Mouse (Mus musculus) bone marrow, adult 2 months (tissue): ENCODE results near the gene Esrrb. TPM values are rescaled to one million over a fixed set of nuclear protein-coding genes. Genes with fewer than 3 reads are reported as not detected.
A peak's percentile ranks its signal among the peaks of the same experiment; 100 is the strongest.

Experiments
- H3K27ac ChIP-seq: fragments of 200-500 bp; 2 replicates; pipeline ENCODE4 v1.5.1; 2012; ENCODE audit warnings: low read depth, mild to moderate bottlenecking, control low read depth, inconsistent platforms, low read length; ENCODE audit not compliant: control insufficient read depth, poor library complexity, insufficient read depth
- H3K4me1 ChIP-seq: fragments of 200-500 bp; 2 replicates; pipeline ENCODE4 v1.6.1; 2011; ENCODE audit warnings: low read length; ENCODE audit not compliant: control insufficient read depth, insufficient read depth
- H3K4me3 ChIP-seq: fragments of 200-500 bp; replicated peaks from 2 replicates; pipeline ENCODE3; 2011; ENCODE audit warnings: mild to moderate bottlenecking, low read depth, low read length, control low read depth; ENCODE audit not compliant: control insufficient read depth
- CTCF ChIP-seq: fragments of 200-500 bp; IDR thresholded peaks from 2 replicates; pipeline ENCODE4 v1.5.1; 2011; ENCODE audit warnings: low read length, control low read depth; ENCODE audit not compliant: control insufficient read depth, insufficient read depth
- POLR2A ChIP-seq: fragments of 200-500 bp; IDR thresholded peaks from 2 replicates; pipeline ENCODE4 v1.6.1; 2011; ENCODE audit warnings: low read depth, mild to moderate bottlenecking, control low read depth, low read length, borderline replicate concordance; ENCODE audit not compliant: control insufficient read depth
- WGBS: fragments of 180-500 bp; shearing (Covaris S2); methylation state at CpG from one replicate; pipeline ENCODE4 v1.1.7; 2018; 5-methylcytosine and 5-hydroxymethylcytosine counted together
- polyA plus RNA-seq: library from polyadenylated mRNA; stranded (reverse); fragments of >200 nt; gene quantifications from 2 replicates; pipeline ENCODE4 v1.2.4, GENCODE M21; 2011; ENCODE audit warnings: low replicate concordance; ENCODE audit not compliant: missing spikeins, insufficient read depth, insufficient read length

Esrrb gene
- polyA plus RNA-seq = 12.8 TPM in 1 of 2 replicates, not detected in the other

DNA sequence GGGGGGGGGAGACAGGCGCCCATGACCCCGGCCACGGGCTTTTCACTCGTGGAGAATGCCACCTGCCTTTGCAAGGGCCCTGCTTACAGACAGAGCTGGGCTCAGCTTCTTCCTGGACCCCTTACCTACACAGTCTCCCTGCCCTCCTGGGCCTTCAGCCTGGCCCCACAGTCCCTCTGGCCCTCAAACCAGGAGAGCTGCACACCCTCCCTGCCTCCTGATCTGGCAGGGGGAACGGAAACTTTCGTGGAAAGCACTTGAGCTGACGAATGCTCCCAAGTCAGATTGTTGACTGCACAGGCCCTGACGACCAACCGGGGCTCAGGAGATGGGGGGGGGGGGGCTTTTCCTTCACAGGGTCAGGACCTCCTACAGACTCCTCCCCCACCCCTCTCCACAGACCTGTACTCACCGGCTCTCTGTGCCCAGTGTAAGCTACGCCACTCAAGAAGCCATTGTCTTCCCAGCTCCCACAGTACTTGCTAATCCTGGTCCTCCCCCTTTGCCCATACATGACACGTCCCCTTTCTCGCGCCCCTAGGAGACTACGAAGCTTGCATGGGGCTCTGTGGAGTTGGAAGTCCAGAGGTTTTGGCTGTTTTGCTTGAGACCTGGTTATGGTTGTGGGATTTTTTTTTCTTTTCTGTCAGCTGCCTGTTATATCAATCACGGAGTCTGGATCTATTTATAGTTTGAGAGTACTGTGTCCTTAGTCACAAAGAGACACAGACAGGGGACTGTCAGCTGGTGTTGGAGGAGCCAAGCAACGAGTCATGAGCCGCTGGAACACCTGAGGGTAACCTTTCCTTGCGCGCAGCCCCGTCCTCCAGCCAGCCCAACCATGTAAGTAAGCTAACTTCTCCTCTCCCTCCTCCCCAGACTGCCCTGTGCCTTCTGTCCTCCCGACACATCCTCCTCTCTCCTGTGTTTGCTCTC, at the start of gene Esrrb:
Esrrb (plus strand) TSS at position 422 of the 936 bp plus-strand sequence.
- H3K4me3 ChIP-seq = no peak within 1 kb of the TSS
- H3K4me1 ChIP-seq = no peaks in the 10 kb centered on the region
- 36% methylated on average over 22 of the region's 22 CpGs for WGBS
- no peak within 1 kb of the TSS for H3K27ac ChIP-seq
- TF ChIP-seq CTCF = no peak
- no peak for TF ChIP-seq POLR2A

DNA sequence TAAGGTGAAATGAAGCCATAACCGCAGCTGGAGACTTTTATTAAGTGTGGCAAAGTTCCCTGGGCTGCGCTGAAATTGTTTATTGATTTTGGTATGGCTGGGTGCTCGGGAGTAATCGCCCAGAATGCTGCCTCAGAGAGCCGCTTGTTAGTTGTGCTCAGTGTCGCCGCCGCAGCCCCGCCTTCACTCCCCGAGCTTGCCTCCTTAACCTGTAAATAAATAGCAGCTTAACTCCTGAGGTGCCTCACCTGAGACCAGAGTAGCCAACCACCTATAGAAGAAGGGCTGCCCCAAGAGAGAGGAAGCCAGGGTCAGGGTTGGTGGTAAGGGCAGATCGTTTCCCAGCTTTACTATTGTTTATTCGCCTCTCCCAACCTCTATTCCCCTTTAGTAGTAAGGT, 40.3 kb upstream of the Esrrb start:
- Histone ChIP-seq H3K27ac (no peak overlapping the region), H3K4me1 (no peaks in the 10 kb centered on the region), H3K4me3 (no peak overlapping the region)
- TF ChIP-seq CTCF (no peak), POLR2A (no peak)
- WGBS = 55% methylated on average over 12 of the region's 12 CpGs

DNA sequence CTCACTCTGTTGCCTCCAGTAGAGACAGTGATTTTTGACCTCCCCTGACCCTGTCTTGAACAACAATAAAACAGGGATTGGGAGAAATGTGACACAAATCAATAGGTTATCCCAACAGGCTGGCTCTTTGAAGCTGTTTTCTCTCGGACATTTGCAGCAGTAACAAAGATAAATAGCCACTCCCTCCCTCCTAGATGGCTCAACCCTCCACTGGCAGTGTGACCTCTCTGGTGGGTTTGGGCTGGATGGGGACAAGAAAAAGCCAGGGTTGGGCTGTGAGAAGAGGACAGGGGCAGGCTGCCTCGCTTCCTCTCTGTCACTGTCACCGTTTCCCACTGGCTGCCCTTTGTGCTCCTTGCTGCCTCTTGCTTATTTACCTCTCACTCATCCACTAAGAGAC, 36.6 kb upstream of the Esrrb start:
- Histone ChIP-seq H3K27ac (no peak overlapping the region), H3K4me1 (no peaks in the 10 kb centered on the region), H3K4me3 (no peak overlapping the region)
- TF ChIP-seq CTCF (no peak), POLR2A (no peak)
- WGBS = 64% methylated on average over 3 of the region's 3 CpGs

DNA sequence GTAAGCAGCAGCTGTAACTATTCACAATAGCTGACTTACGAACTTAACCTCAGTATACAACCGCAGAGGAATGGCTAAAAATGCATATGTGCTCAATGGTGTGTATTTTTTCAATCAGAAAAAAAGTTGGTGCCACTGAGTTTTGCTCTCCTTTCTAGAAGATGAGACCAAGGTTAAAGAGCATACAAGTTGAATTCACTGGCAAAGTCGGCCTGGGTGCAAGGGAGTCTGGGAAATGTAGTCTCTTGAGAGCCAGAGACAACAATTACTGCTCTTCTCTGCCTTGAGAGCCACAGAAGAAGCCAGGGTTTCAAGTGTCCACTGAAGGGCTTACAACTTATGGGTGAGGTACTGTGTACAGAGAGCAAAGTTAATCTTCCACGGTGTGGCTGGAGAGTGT, 31.1 kb upstream of the Esrrb start:
- 66% methylated on average over 4 of the region's 4 CpGs for WGBS
- H3K27ac ChIP-seq = no peak overlapping the region
- H3K4me1 ChIP-seq = no peaks in the 10 kb centered on the region
- no peak overlapping the region for H3K4me3 ChIP-seq
- TF ChIP-seq POLR2A (no peak), CTCF (no peak)

DNA sequence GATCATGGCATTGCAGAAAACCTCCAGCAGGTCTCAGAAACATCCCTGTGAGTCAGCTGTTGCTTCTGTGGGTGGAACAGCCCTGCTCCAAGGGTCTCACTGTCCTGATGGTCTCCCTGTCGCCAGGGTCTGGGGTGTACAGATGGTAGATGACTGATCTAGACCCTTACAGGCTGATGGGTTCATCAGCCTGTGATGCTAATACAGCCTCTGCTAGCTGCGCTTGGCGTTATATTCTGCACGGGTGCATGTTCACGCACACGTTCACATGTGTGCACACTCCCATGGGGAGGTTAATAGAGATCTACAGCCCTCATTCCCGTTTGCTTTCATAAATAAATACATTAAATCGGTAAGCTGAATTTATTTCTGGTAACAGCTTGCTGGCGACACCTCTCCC, 30.2 kb upstream of the Esrrb start:
- H3K4me3 ChIP-seq = no peak overlapping the region
- no peaks in the 10 kb centered on the region for H3K4me1 ChIP-seq
- H3K27ac ChIP-seq = no peak overlapping the region
- TF ChIP-seq POLR2A = no peak
- TF ChIP-seq CTCF = no peak
- WGBS = 83% methylated on average over 9 of the region's 9 CpGs

DNA sequence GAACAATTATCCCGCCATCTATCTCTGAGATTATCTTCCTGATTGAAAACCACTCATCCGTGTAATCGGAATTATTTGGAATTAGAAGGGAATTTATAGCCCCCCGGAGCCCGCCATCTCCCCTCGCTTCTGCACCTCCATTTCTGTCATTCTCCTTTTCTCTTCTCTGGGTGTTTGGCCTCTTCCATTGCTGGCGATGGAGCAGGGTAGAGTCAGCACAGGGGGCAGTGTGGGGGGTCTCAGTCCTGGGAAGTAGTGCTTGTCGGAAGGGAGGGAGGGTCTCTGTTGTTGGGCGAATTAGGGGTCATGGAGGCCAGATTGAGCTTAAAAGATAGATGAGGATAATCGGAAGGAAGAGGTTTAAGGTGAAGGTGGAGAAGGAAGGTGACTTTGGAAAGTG, 29.7 kb upstream of the Esrrb start:
- no peak overlapping the region for H3K27ac ChIP-seq
- H3K4me3 ChIP-seq = no peak overlapping the region
- TF ChIP-seq POLR2A (no peak), CTCF (no peak)
- no peaks in the 10 kb centered on the region for H3K4me1 ChIP-seq
- 83% methylated on average over 10 of the region's 10 CpGs for WGBS

DNA sequence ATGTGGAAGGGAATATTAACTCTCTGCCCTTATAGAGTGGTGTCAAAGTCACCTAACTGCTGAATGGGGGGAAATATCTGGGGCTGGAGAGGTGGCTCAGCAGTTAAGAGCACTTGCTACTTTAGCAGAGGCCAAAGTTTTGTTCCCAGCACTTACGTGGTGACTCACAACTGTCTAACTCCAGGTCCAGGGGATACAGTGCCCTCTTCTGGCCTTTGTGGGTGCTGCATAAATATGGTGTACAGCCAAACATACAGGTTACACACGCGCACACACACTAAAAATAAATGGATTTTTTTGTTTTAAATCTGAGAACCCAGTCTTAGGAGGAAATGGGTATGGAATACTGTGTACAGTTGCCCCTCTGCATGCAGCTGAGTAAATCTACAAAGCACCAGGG, 24.7 kb upstream of the Esrrb start:
- H3K4me3 ChIP-seq = no peak overlapping the region
- no peaks in the 10 kb centered on the region for H3K4me1 ChIP-seq
- WGBS = 88% methylated on average over 3 of the region's 3 CpGs
- no peak overlapping the region for H3K27ac ChIP-seq
- TF ChIP-seq CTCF (0 out of 2 replicates have a peak, but pooled peaks have one; percentile 19), POLR2A (no peak)

DNA sequence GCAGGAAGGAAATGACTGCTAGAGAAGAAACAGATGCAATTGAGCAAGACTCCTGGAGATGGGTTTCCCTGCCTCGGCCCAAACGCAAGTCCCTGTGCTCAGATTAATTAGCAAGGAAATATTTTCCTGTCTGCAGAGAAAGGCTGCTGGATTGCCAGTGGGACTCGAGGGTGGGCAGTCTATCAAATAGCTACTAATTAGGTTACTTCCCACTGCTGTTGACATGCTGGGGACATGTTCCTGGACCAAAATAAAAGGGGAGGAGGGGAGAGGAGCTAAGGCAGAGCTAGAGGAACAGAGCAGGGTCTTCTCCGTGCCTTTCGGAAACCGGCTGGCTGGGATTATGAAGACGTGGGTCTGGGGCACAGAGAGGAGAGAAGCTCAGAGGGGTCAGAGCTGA, 24.0 kb upstream of the Esrrb start:
- Histone ChIP-seq H3K4me1 (no peaks in the 10 kb centered on the region), H3K27ac (no peak overlapping the region), H3K4me3 (no peak overlapping the region)
- WGBS = 38% methylated on average over 7 of the region's 7 CpGs
- no peak for TF ChIP-seq POLR2A
- no peak for TF ChIP-seq CTCF
